Mouse (Mus musculus) MEL (cell line): ENCODE data around the gene A630023A22Rik. TPM values are rescaled to one million over a fixed set of nuclear protein-coding genes. Genes with fewer than 3 reads are reported as not detected.
A peak's percentile ranks its signal among the peaks of the same experiment; 100 is the strongest.

Source experiments
- DNase-seq: peaks from one replicate; pipeline ENCODE4 v3.0.0; 2011; ENCODE audit warnings: low read depth, low spot score
- H3K27ac ChIP-seq: 2 replicates; pipeline ENCODE4 v1.5.1; 2012; ENCODE audit warnings: low read depth, mild to moderate bottlenecking, control low read depth, low read length, moderate library complexity; ENCODE audit not compliant: control insufficient read depth
- H3K27me3 ChIP-seq, 2 experiments: fragments of 150-350 bp in 1 of 2; sonication (generic) in 1 of 2; 2 replicates each; pipeline ENCODE4 v1.6.1; 2012; ENCODE audit warnings: low read length in 2 of 2, mild to moderate bottlenecking in 2 of 2, improper control_type of control experiment in 1 of 2, moderate library complexity in 1 of 2; ENCODE audit not compliant: insufficient read depth in 2 of 2, control insufficient read depth in 1 of 2
- H3K36me3 ChIP-seq, 2 experiments: 2 replicates each; pipeline ENCODE4 v1.6.1; 2012 to 2014; ENCODE audit warnings: low read length in 2 of 2, improper control_type of control experiment in 1 of 2, inconsistent platforms in 1 of 2, mild to moderate bottlenecking in 1 of 2; ENCODE audit not compliant: insufficient read depth in 2 of 2, control insufficient read depth in 1 of 2
- H3K4me1 ChIP-seq, 2 experiments: fragments of 150-350 bp in 1 of 2; sonication (generic) in 1 of 2; 2 replicates each; pipeline ENCODE4 v1.6.1; 2012; ENCODE audit warnings: low read length in 2 of 2, improper control_type of control experiment in 1 of 2, mild to moderate bottlenecking in 1 of 2; ENCODE audit not compliant: insufficient read depth in 2 of 2, control insufficient read depth in 1 of 2
- H3K4me3 ChIP-seq, 2 experiments: fragments of 150-350 bp in 1 of 2; sonication (generic) in 1 of 2; 2 replicates each; pipeline ENCODE4 v1.5.1; 2012; ENCODE audit warnings: low read depth in 2 of 2, low read length in 2 of 2, mild to moderate bottlenecking in 2 of 2, moderate library complexity in 2 of 2, control low read depth in 1 of 2, improper control_type of control experiment in 1 of 2; ENCODE audit not compliant: control insufficient read depth in 1 of 2, insufficient read depth in 1 of 2
- H3K79me2 ChIP-seq: 2 replicates; pipeline ENCODE4 v1.6.1; 2012; ENCODE audit warnings: mild to moderate bottlenecking, low read length, moderate library complexity; ENCODE audit not compliant: control insufficient read depth, poor library complexity, insufficient read depth
- H3K9ac ChIP-seq: 2 replicates; pipeline ENCODE4 v1.6.1; 2012; ENCODE audit warnings: low read depth, mild to moderate bottlenecking, control low read depth, low read length, moderate library complexity; ENCODE audit not compliant: control insufficient read depth, poor library complexity, severe bottlenecking
- H3K9me3 ChIP-seq: fragments of 150-350 bp; sonication (generic); replicated peaks from 2 replicates; pipeline ENCODE4 v1.6.1; 2012; ENCODE audit warnings: mild to moderate bottlenecking, low read length, improper control_type of control experiment, moderate library complexity; ENCODE audit not compliant: insufficient read depth
- CHD1 ChIP-seq: IDR thresholded peaks from 2 replicates; pipeline ENCODE4 v1.6.1; 2012; ENCODE audit warnings: low read depth, mild to moderate bottlenecking, inconsistent platforms, low read length, improper control_type of control experiment
- CHD2 ChIP-seq: IDR thresholded peaks from 2 replicates; pipeline ENCODE4 v1.6.1; 2011; ENCODE audit warnings: low read length, improper control_type of control experiment
- CTCF ChIP-seq, 3 experiments: IDR thresholded peaks in 2 of 3; conservative IDR thresholded peaks in 1 of 3; 2 replicates each; pipeline ENCODE4 v1.5.1; 2011 to 2012; ENCODE audit warnings: low read length in 3 of 3, low read depth in 2 of 3, mild to moderate bottlenecking in 2 of 3, improper control_type of control experiment in 1 of 3, inconsistent platforms in 1 of 3, mixed read lengths in 1 of 3, moderate library complexity in 1 of 3; ENCODE audit not compliant: control insufficient read depth in 1 of 3, insufficient read depth in 1 of 3, poor library complexity in 1 of 3, severe bottlenecking in 1 of 3
- ETS1 ChIP-seq: IDR thresholded peaks from 2 replicates; pipeline ENCODE4 v1.6.1; 2012; ENCODE audit warnings: low read depth, mild to moderate bottlenecking, inconsistent platforms, low read length, improper control_type of control experiment, moderate library complexity
- GATA1 ChIP-seq: IDR thresholded peaks from 2 replicates; pipeline ENCODE4 v1.6.1; 2011; ENCODE audit warnings: low read depth, low read length, improper control_type of control experiment
- MYC ChIP-seq: IDR thresholded peaks from 2 replicates; pipeline ENCODE4 v1.6.1; 2011; ENCODE audit warnings: low read depth, mild to moderate bottlenecking, low read length, improper control_type of control experiment, moderate library complexity
- NELFE ChIP-seq: IDR thresholded peaks from 2 replicates; pipeline ENCODE4 v1.6.1; 2011; ENCODE audit warnings: low read depth, low read length, improper control_type of control experiment
- POLR2A ChIP-seq, 2 experiments: IDR thresholded peaks; 2 replicates each; pipeline ENCODE4 v1.6.1; 2011 to 2012; ENCODE audit warnings: low read length in 2 of 2, mild to moderate bottlenecking in 2 of 2, control low read depth in 1 of 2, improper control_type of control experiment in 1 of 2, low read depth in 1 of 2, moderate library complexity in 1 of 2; ENCODE audit not compliant: control insufficient read depth in 1 of 2, insufficient read depth in 1 of 2, poor library complexity in 1 of 2
- POLR2AphosphoS2 ChIP-seq: IDR thresholded peaks from 2 replicates; pipeline ENCODE4 v1.6.1; 2011; ENCODE audit warnings: low read length, improper control_type of control experiment
- RAD21 ChIP-seq: IDR thresholded peaks from 2 replicates; pipeline ENCODE4 v1.6.1; 2011; ENCODE audit warnings: mild to moderate bottlenecking, low read depth, low read length, improper control_type of control experiment
- SIN3A ChIP-seq: IDR thresholded peaks from 2 replicates; pipeline ENCODE4 v1.6.1; 2012; ENCODE audit warnings: low read length, improper control_type of control experiment, inconsistent platforms
- SMC3 ChIP-seq: IDR thresholded peaks from 2 replicates; pipeline ENCODE4 v1.6.1; 2011; ENCODE audit warnings: low read depth, low read length, improper control_type of control experiment
- USF1 ChIP-seq: IDR thresholded peaks from 2 replicates; pipeline ENCODE4 v1.6.1; 2014; ENCODE audit warnings: low read depth, mild to moderate bottlenecking, inconsistent platforms, low read length, improper control_type of control experiment, moderate library complexity
- ZC3H11A ChIP-seq: IDR thresholded peaks from 2 replicates; pipeline ENCODE4 v1.6.1; 2012; ENCODE audit warnings: low read depth, mild to moderate bottlenecking, inconsistent platforms, low read length, improper control_type of control experiment
- ZKSCAN1 ChIP-seq: IDR thresholded peaks from 2 replicates; pipeline ENCODE4 v1.6.1; 2012; ENCODE audit warnings: low read depth, mild to moderate bottlenecking, inconsistent platforms, low read length, improper control_type of control experiment, moderate library complexity
- polyA plus RNA-seq, 2 experiments: library from polyadenylated mRNA; stranded (reverse) in 1 of 2; unstranded in 1 of 2; fragments of >175 nt in 1 of 2; fragments of >200 nt in 1 of 2; gene quantifications; 2 replicates each; pipeline versions ENCODE4 v1.2.1 to v1.2.4; 2012; ENCODE audit warnings: low replicate concordance in 2 of 2, low read depth in 1 of 2; ENCODE audit not compliant: insufficient read length in 2 of 2, insufficient read depth in 1 of 2, missing spikeins in 1 of 2
- total RNA-seq: library from RNA; depleted of rRNA; stranded (reverse); fragments of 300-350 nt; gene quantifications from 2 replicates; pipeline ENCODE4 v1.2.3, GENCODE M21; 2012

The A630023A22Rik gene
- total and polyA plus RNA-seq, 3 experiments = not detected

GRCm38 (mm10) chr14:34106389-34107062 lies 4.0 kb upstream of the A630023A22Rik start:
- no peak overlapping the region for H3K4me3 ChIP-seq
- H3K36me3 ChIP-seq = no peaks in the 10 kb centered on the region
- H3K27me3 ChIP-seq = no peaks in the 10 kb centered on the region; a peak in 1 of 4 replicates
- no peak overlapping the region for H3K9ac ChIP-seq
- no peaks in the 10 kb centered on the region for H3K79me2 ChIP-seq
- TF ChIP-seq ETS1 = no peak
- peak; percentile 52 to 70 (median 56) for TF ChIP-seq CTCF (IDR thresholded peaks at IDR 0.05 in 2 of 3, conservative IDR thresholded peaks at IDR 0.05 in 1 of 3; ENCODE audit: control insufficient read depth in 1 of 3, insufficient read depth in 1 of 3, low read depth in 2 of 3, low read length in 3 of 3, poor library complexity in 1 of 3, severe bottlenecking in 1 of 3)
- peak; percentile 58 for TF ChIP-seq SMC3
- no peak for TF ChIP-seq CHD1
- peak; percentile 14 for DNase-seq
- H3K9me3 ChIP-seq = no peaks in the 10 kb centered on the region
- H3K4me1 ChIP-seq = no peaks in the 10 kb centered on the region
- no peak overlapping the region for H3K27ac ChIP-seq

GRCm38 (mm10) chr14:34104892-34105291 lies 2.3 kb upstream of the A630023A22Rik start:
- no peaks in the 10 kb centered on the region for H3K36me3 ChIP-seq
- H3K9me3 ChIP-seq = no peaks in the 10 kb centered on the region
- DNase-seq = peak; percentile 6
- no peak overlapping the region for H3K4me3 ChIP-seq
- H3K4me1 ChIP-seq = no peaks in the 10 kb centered on the region
- peak; percentile 7 to 50 (median 42); a peak in 4 of 6 replicates for TF ChIP-seq CTCF (IDR thresholded peaks at IDR 0.05 in 2 of 3, conservative IDR thresholded peaks at IDR 0.05 in 1 of 3; ENCODE audit: control insufficient read depth in 1 of 3, insufficient read depth in 1 of 3, low read depth in 2 of 3, low read length in 3 of 3, poor library complexity in 1 of 3, severe bottlenecking in 1 of 3)
- TF ChIP-seq NELFE = no peak
- TF ChIP-seq RAD21 = peak; percentile 11
- no peak for TF ChIP-seq GATA1
- no peaks in the 10 kb centered on the region for H3K79me2 ChIP-seq
- no peak overlapping the region for H3K27ac ChIP-seq
- H3K27me3 ChIP-seq = no peaks in the 10 kb centered on the region; a peak in 1 of 4 replicates
- H3K9ac ChIP-seq = no peak overlapping the region

GRCm38 (mm10) chr14:34103855-34104254 lies 1.3 kb upstream of the A630023A22Rik start:
- no peaks in the 10 kb centered on the region for H3K79me2 ChIP-seq
- TF ChIP-seq USF1 = no peak
- no peak for TF ChIP-seq ZC3H11A
- TF ChIP-seq CHD2 = no peak
- no peak for TF ChIP-seq MYC
- no peak for TF ChIP-seq POLR2AphosphoS2
- no peak for TF ChIP-seq POLR2A (IDR thresholded peaks at IDR 0.05; ENCODE audit: control insufficient read depth in 1 of 2, insufficient read depth in 1 of 2, low read depth in 1 of 2, low read length in 2 of 2, poor library complexity in 1 of 2)
- TF ChIP-seq ZKSCAN1 = no peak
- TF ChIP-seq SIN3A = no peak
- TF ChIP-seq, all 39 proteins: peak for 0
- no peaks in the 10 kb centered on the region for H3K36me3 ChIP-seq
- H3K9me3 ChIP-seq = no peaks in the 10 kb centered on the region
- H3K27ac ChIP-seq = no peak overlapping the region
- DNase-seq = no peak
- no peaks in the 10 kb centered on the region for H3K4me1 ChIP-seq
- no peaks in the 10 kb centered on the region; a peak in 1 of 4 replicates for H3K27me3 ChIP-seq
- H3K9ac ChIP-seq = no peak overlapping the region
- H3K4me3 ChIP-seq = no peak overlapping the region
